Mouse (Mus musculus): ENCODE data around the gene Ncmap. TPM values are rescaled to one million over a fixed set of nuclear protein-coding genes. Genes with fewer than 3 reads are reported as not detected.

The Ncmap gene
- polyA plus RNA-seq, 2 experiments, result 0.06 to 0.08 TPM

DNA sequence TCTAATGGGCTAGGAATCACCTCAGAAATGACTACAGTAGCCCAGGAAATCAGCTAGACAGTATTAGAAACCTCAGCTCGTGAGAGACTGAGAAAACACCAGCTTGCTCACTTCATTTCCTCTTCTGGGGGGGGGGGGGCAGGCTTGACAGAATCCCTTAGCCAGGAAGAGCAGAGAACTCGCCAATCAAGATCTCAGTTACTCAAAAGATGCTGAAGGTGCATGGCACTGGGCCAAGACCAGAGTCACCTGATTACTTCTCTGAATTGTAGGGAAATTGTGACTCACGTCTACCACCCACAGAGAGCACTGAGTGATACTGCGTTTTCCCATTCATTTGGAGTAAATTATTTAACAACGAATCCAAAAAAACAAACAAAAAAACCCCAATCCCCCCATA, 8.2 kb upstream of the Ncmap start:
- no peaks in the 10 kb centered on the region for H3K36me3 ChIP-seq (replicated peaks; ENCODE audit: control insufficient read depth, insufficient read depth, low read depth)

DNA sequence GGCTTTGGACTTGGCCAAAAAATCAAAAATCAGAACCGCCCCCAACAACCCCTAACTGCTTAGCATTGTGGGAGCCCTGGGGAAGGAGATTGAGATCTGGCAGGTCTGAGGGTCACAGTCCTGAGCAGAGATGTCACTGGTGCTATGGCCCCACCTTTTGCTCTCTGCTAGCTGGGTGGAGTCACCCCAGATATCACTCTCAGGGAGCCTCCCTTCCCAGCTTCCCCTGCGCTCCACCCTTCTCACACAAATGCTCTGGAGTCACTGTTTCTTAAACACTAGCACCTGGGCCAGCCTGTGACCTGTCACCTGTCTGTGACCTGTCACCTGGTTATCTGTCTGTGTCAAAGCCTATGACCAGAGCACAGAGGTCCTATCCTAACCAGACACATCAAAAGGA, 6.9 kb upstream of the Ncmap start:
- Histone ChIP-seq H3K27ac (peak overlapping the region; percentile 19), H3K27me3 (ENCODE audit: control insufficient read depth, insufficient read depth, low read length) (peaks cover 3% of the 10 kb centered on the region; the same call in 1 of the 2 replicates), H3K9me3 (ENCODE audit: control insufficient read depth, low read length) (no peaks in the 10 kb centered on the region), H3K4me3 (ENCODE audit: insufficient read depth in 1 of 2, low read depth in 2 of 2, low read length in 2 of 2) (no peak overlapping the region), H3K9ac (replicated peaks) (0 out of 2 replicates have a peak overlapping the region, but pooled peaks have one; percentile 14), H3K4me2 (ENCODE audit: low read depth) (peak overlapping the region; percentile 44), H3K36me3 (replicated peaks; ENCODE audit: control insufficient read depth, insufficient read depth, low read depth) (no peaks in the 10 kb centered on the region), H3K4me1 (replicated peaks; ENCODE audit: control insufficient read depth in 2 of 2, insufficient read depth in 2 of 2, low read length in 1 of 2) (peaks cover 15 to 27% of the 10 kb centered on the region in 2 experiments)
- TF ChIP-seq EP300 (IDR thresholded peaks at IDR 0.05; ENCODE audit: low read depth), result no peak
- no peak for TF ChIP-seq CTCF (IDR thresholded peaks at IDR 0.05; ENCODE audit: low read depth)
- 45% methylated on average over 2 of the region's 2 CpGs for WGBS (ENCODE audit: insufficient replicate concordance)
- DNase-seq (ENCODE audit: low read depth in 3 of 3, low spot score in 3 of 3) (peak; percentile 24 to 53 (median 45)), ATAC-seq (ENCODE audit: insufficient read depth) (peak; percentile 91)

More for the DNA sequence above, 8.2 kb upstream of the Ncmap start:
- Histone ChIP-seq H3K27me3 (ENCODE audit: control insufficient read depth, insufficient read depth, low read length) (no peaks in the 10 kb centered on the region), H3K4me1 (replicated peaks; ENCODE audit: control insufficient read depth in 2 of 2, insufficient read depth in 2 of 2, low read length in 1 of 2) (peaks cover 15 to 27% of the 10 kb centered on the region in 2 experiments), H3K27ac (no peak overlapping the region), H3K9ac (replicated peaks) (no peak overlapping the region), H3K4me2 (ENCODE audit: low read depth) (no peak overlapping the region), H3K9me3 (ENCODE audit: control insufficient read depth, low read length) (no peaks in the 10 kb centered on the region), H3K4me3 (ENCODE audit: insufficient read depth in 1 of 2, low read depth in 2 of 2, low read length in 2 of 2) (no peak overlapping the region)
- no peak for TF ChIP-seq CTCF (IDR thresholded peaks at IDR 0.05; ENCODE audit: low read depth)
- TF ChIP-seq EP300 (IDR thresholded peaks at IDR 0.05; ENCODE audit: low read depth), result no peak
- 51% methylated on average over 5 of the region's 5 CpGs for WGBS (ENCODE audit: insufficient replicate concordance)
- DNase-seq (ENCODE audit: low read depth in 3 of 3, low spot score in 3 of 3) (peak in 1 of 3 experiments; percentile 13), ATAC-seq (ENCODE audit: insufficient read depth) (no peak)

DNA sequence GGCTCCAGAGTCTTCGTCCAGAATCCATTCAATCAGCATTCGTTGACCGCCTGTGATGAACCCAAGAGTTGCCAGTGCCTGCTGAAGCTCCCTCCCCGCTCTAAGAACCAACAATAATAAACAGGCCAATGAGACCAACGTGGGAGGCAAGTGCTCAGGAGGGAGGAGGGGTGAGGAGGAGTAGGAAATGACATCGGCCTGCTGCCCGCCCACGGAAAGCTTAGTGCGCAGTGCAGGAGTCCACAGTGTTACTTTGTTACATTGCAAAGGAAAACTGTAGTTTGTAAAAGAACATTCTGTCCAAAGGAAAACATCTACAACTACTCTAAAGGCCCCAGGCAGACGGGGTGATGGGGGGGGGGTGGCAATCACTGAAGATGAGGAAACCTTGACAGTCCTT, 6.0 kb upstream of the Ncmap start:
- ATAC-seq (ENCODE audit: insufficient read depth), result no peak
- TF ChIP-seq CTCF (IDR thresholded peaks at IDR 0.05; ENCODE audit: low read depth), result no peak
- no peak for TF ChIP-seq EP300 (IDR thresholded peaks at IDR 0.05; ENCODE audit: low read depth)
- H3K4me2 ChIP-seq (ENCODE audit: low read depth), result no peak overlapping the region

DNA sequence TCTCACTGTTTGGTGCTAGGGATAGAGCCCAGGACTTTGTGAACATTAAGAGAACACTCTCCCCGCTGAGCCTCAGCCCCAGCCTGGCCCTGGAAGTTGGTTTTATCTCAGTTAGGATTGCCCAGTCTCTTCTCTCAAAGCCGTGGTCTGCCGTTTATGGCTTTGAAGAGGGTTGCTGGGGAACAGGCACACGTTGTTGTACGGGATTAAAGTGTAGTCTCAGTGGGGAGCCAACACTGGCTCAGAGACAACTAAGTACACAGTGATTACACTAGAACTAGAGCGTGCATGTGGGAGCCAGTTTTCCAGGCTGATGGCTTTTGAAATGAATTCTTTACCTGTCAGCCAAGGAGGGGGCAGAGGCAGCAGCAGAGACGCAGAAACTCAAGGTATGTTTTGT, 3.9 kb upstream of the Ncmap start:
- ATAC-seq (ENCODE audit: insufficient read depth) (no peak), DNase-seq (ENCODE audit: low read depth in 3 of 3, low spot score in 3 of 3) (no peak)
- TF ChIP-seq CTCF (IDR thresholded peaks at IDR 0.05; ENCODE audit: low read depth) (no peak), EP300 (IDR thresholded peaks at IDR 0.05; ENCODE audit: low read depth) (no peak)
- Histone ChIP-seq H3K9ac (replicated peaks) (no peak overlapping the region), H3K4me2 (ENCODE audit: low read depth) (no peak overlapping the region), H3K4me1 (replicated peaks; ENCODE audit: control insufficient read depth in 2 of 2, insufficient read depth in 2 of 2, low read length in 1 of 2) (peaks cover 15 to 27% of the 10 kb centered on the region in 2 experiments), H3K9me3 (ENCODE audit: control insufficient read depth, low read length) (no peaks in the 10 kb centered on the region), H3K4me3 (ENCODE audit: insufficient read depth in 1 of 2, low read depth in 2 of 2, low read length in 2 of 2) (no peak overlapping the region), H3K27me3 (ENCODE audit: control insufficient read depth, insufficient read depth, low read length) (peaks cover 30% of the 10 kb centered on the region), H3K36me3 (replicated peaks; ENCODE audit: control insufficient read depth, insufficient read depth, low read depth) (no peaks in the 10 kb centered on the region), H3K27ac (no peak overlapping the region)
- WGBS (ENCODE audit: insufficient replicate concordance), result 47% methylated on average over 7 of the region's 7 CpGs

More for the DNA sequence above, 6.0 kb upstream of the Ncmap start:
- no peak for DNase-seq (ENCODE audit: low read depth in 3 of 3, low spot score in 3 of 3)
- Histone ChIP-seq H3K4me3 (ENCODE audit: insufficient read depth in 1 of 2, low read depth in 2 of 2, low read length in 2 of 2) (no peak overlapping the region), H3K9me3 (ENCODE audit: control insufficient read depth, low read length) (no peaks in the 10 kb centered on the region), H3K4me1 (replicated peaks; ENCODE audit: control insufficient read depth in 2 of 2, insufficient read depth in 2 of 2, low read length in 1 of 2) (peaks cover 15 to 27% of the 10 kb centered on the region in 2 experiments), H3K27ac (no peak overlapping the region), H3K9ac (replicated peaks) (no peak overlapping the region), H3K36me3 (replicated peaks; ENCODE audit: control insufficient read depth, insufficient read depth, low read depth) (no peaks in the 10 kb centered on the region), H3K27me3 (ENCODE audit: control insufficient read depth, insufficient read depth, low read length) (peaks cover 8% of the 10 kb centered on the region)
- 75% methylated on average over 10 of the region's 10 CpGs for WGBS (ENCODE audit: insufficient replicate concordance)

DNA sequence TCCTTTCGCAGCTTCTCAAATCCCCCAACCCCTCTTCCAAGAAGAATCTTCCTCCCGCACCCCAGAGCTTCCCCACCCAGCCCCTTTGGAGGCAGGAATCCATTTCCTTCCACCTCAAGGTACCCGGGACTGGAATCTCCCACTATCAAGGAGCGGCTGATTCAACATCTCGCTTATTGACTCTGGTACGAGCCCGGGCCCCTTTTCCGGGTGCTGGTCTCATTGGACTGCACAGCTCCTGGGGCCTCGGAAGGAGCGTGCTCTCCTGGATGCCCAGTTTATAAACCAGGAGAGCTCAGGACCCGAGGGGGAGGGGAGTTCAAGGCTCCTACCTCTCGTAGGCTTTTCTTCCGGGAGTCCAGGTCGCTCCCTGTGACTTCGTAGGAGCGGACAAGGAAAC, 476 bp downstream of the Ncmap start:
- WGBS (ENCODE audit: insufficient replicate concordance), result 6% methylated on average over 16 of the region's 16 CpGs
- DNase-seq (ENCODE audit: low read depth in 3 of 3, low spot score in 3 of 3) (no peak), ATAC-seq (ENCODE audit: insufficient read depth) (no peak)
- H3K4me3 ChIP-seq (ENCODE audit: insufficient read depth in 1 of 2, low read depth in 2 of 2, low read length in 2 of 2), result peak overlapping the region in 1 of 2 experiments; percentile 2; a peak in 1 of 4 replicates
- H3K27ac ChIP-seq, result no peak overlapping the region
- peaks cover 33% of the 10 kb centered on the region for H3K27me3 ChIP-seq (ENCODE audit: control insufficient read depth, insufficient read depth, low read length)
- no peaks in the 10 kb centered on the region for H3K4me1 ChIP-seq (replicated peaks; ENCODE audit: control insufficient read depth in 2 of 2, insufficient read depth in 2 of 2, low read length in 1 of 2)
- H3K4me2 ChIP-seq (ENCODE audit: low read depth), result peak overlapping the region; percentile 5
- no peaks in the 10 kb centered on the region for H3K36me3 ChIP-seq (replicated peaks; ENCODE audit: control insufficient read depth, insufficient read depth, low read depth)
- no peak overlapping the region for H3K9ac ChIP-seq (replicated peaks)
- no peaks in the 10 kb centered on the region for H3K9me3 ChIP-seq (ENCODE audit: control insufficient read depth, low read length)
- no peak for TF ChIP-seq CTCF (IDR thresholded peaks at IDR 0.05; ENCODE audit: low read depth)
- no peak for TF ChIP-seq EP300 (IDR thresholded peaks at IDR 0.05; ENCODE audit: low read depth)
